ENCODE assay signal across 12 mouse cellular contexts in the genomic region with DNA sequence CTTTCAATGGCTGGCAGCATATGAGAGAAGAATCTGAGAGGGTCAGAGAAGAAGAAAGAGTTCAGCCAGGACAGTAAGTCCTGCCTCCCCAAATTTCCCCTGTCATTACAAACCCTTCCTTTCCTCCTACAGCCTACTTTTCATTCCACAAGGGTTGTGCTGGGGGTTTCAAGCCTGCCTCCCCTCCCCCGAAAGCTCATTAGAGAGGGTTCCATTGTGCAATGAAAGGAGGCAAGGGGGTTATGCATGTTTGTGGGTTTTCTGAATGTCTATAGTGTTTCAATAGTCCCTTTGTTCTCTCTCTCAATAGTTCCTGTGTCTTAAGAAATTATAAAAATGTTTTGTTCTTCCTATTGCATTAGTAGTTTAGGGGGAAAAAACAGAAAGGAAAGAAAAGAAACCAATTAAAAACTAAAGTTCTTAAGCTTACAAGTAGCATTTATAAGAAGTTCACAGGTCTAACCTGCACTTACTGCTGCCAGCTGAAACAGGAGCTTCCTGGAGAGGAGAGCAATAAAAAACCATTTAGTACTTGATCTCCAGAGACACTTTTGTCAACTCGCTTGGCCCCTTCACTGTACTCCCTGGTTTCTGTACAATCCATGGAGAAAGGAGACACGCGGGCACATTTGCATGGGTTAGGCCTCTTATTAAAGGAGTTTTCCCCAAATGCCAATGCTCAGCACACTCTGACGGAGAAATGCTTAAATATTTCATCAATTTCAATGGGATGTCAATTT.
DNase-seq lines count a peak whose midpoint lies in the region; ATAC-seq and TF ChIP-seq lines count a peak whose summit lies in the region.
"Had no signal": no experiment of that assay in that cellular context is flagged by ENCODE, and none has a peak within 500 bp of the region (broad histone marks: within the 10 kb centered on the region; RNA-seq: fewer than 3 reads in every experiment).

No protein-coding gene starts in this region.

- DNase-seq in midbrain, embryonic 11.5 days (ENCODE audit: low spot score, missing footprints) = no peak
- peak; percentile 38 for DNase-seq in embryonic facial prominence, embryonic 11.5 days (ENCODE audit: low spot score)
- DNase-seq in hindbrain, postnatal 0 days (ENCODE audit: low spot score) = peak; percentile 51
- peak; percentile 92 for DNase-seq in retina, postnatal 1 day
- no peak for DNase-seq in gastrocnemius, adult 2 months
- DNase-seq in cerebellum, adult 8-10 months = no peak
- DNase-seq in gastrocnemius, postnatal 10 days = no peak
- DNase-seq: adrenal gland, postnatal 10 days; cerebellum, postnatal 10 days had no signal

- no peaks in the 10 kb centered on the region for H3K9me3 ChIP-seq in midbrain, embryonic 11.5 days (ENCODE audit: control insufficient read depth, low read length)
- no peaks in the 10 kb centered on the region for H3K9me3 ChIP-seq in midbrain, embryonic 15.5 days
- H3K9me3 ChIP-seq in embryonic facial prominence, embryonic 11.5 days (replicated peaks; ENCODE audit: control insufficient read depth, low read length) = no peaks in the 10 kb centered on the region
- no peaks in the 10 kb centered on the region for H3K9me3 ChIP-seq in hindbrain, postnatal 0 days (ENCODE audit: low read length)
- H3K9me3 ChIP-seq: intestine, embryonic 15.5 days had no signal

- H3K4me3 ChIP-seq in midbrain, embryonic 11.5 days (ENCODE audit: low read depth, low read length) = no peak overlapping the region
- H3K4me3 ChIP-seq in midbrain, embryonic 15.5 days = no peak overlapping the region
- no peak overlapping the region for H3K4me3 ChIP-seq in embryonic facial prominence, embryonic 11.5 days (ENCODE audit: low read depth, low read length)
- no peak overlapping the region for H3K4me3 ChIP-seq in hindbrain, postnatal 0 days (ENCODE audit: low read length)
- no peak overlapping the region for H3K4me3 ChIP-seq in gastrocnemius, adult 2 months
- H3K4me3 ChIP-seq: intestine, embryonic 15.5 days had no signal

- no peaks in the 10 kb centered on the region for H3K27me3 ChIP-seq in midbrain, embryonic 11.5 days (ENCODE audit: control insufficient read depth, insufficient read depth, low read length)
- H3K27me3 ChIP-seq in midbrain, embryonic 15.5 days (replicated peaks) = no peaks in the 10 kb centered on the region
- no peaks in the 10 kb centered on the region for H3K27me3 ChIP-seq in embryonic facial prominence, embryonic 11.5 days (ENCODE audit: control insufficient read depth, insufficient read depth, low read length)
- no peaks in the 10 kb centered on the region for H3K27me3 ChIP-seq in hindbrain, postnatal 0 days (ENCODE audit: insufficient read depth, low read length)
- H3K27me3 ChIP-seq: intestine, embryonic 15.5 days had no signal

- 0 out of 2 replicates have a peak, but pooled peaks have one; percentile 50 for ATAC-seq in midbrain, embryonic 11.5 days (ENCODE audit: low FRiP score)
- no peak for ATAC-seq in midbrain, embryonic 15.5 days (replicated peaks)
- ATAC-seq in embryonic facial prominence, embryonic 11.5 days (replicated peaks; ENCODE audit: insufficient number of reproducible peaks, low FRiP score, low TSS enrichment, low read depth) = 0 out of 2 replicates have a peak, but pooled peaks have one; percentile 44
- peak; percentile 84 for ATAC-seq in hindbrain, postnatal 0 days
- ATAC-seq: CD4-positive, CD25-positive, alpha-beta regulatory T cell, adult 4 months; intestine, embryonic 15.5 days had no signal

- 67% methylated on average over 5 of the region's 5 CpGs for WGBS in midbrain, embryonic 11.5 days
- 30% methylated on average over 5 of the region's 5 CpGs for WGBS in midbrain, embryonic 15.5 days
- WGBS in embryonic facial prominence, embryonic 11.5 days = 50% methylated on average over 5 of the region's 5 CpGs
- 36% methylated on average over 5 of the region's 5 CpGs for WGBS in hindbrain, postnatal 0 days

- peaks cover 5% of the 10 kb centered on the region; the same call in 1 of the 2 replicates for H3K4me1 ChIP-seq in midbrain, embryonic 11.5 days (ENCODE audit: control insufficient read depth, insufficient read depth, low read length)
- H3K4me1 ChIP-seq in midbrain, embryonic 15.5 days = peaks cover 5% of the 10 kb centered on the region; the same call in 1 of the 2 replicates
- no peaks in the 10 kb centered on the region for H3K4me1 ChIP-seq in embryonic facial prominence, embryonic 11.5 days (ENCODE audit: control insufficient read depth, insufficient read depth, low read length)
- H3K4me1 ChIP-seq in hindbrain, postnatal 0 days (ENCODE audit: insufficient read depth, low read length) = 0 out of 2 replicates have a peak, but pooled peaks cover 7% of the 10 kb centered on the region
- H3K4me1 ChIP-seq: intestine, embryonic 15.5 days had no signal

- no peaks in the 10 kb centered on the region for H3K36me3 ChIP-seq in midbrain, embryonic 11.5 days (ENCODE audit: control insufficient read depth, insufficient read depth, low read length)
- no peaks in the 10 kb centered on the region for H3K36me3 ChIP-seq in midbrain, embryonic 15.5 days (replicated peaks)
- no peaks in the 10 kb centered on the region for H3K36me3 ChIP-seq in embryonic facial prominence, embryonic 11.5 days (replicated peaks; ENCODE audit: control insufficient read depth, insufficient read depth, low read depth, low read length)
- H3K36me3 ChIP-seq in hindbrain, postnatal 0 days (ENCODE audit: insufficient read depth, low read length) = no peaks in the 10 kb centered on the region
- H3K36me3 ChIP-seq: intestine, embryonic 15.5 days had no signal

- no peak for TF ChIP-seq CTCF in hindbrain, postnatal 0 days (IDR thresholded peaks at IDR 0.05; ENCODE audit: low read depth)
- no peak for TF ChIP-seq CTCF in gastrocnemius, adult 2 months (IDR thresholded peaks at IDR 0.05)

- no peak overlapping the region for H3K9ac ChIP-seq in midbrain, embryonic 11.5 days (ENCODE audit: low read length)
- H3K9ac ChIP-seq in midbrain, embryonic 15.5 days = no peak overlapping the region
- H3K9ac ChIP-seq in embryonic facial prominence, embryonic 11.5 days (replicated peaks; ENCODE audit: low read length) = no peak overlapping the region
- no peak overlapping the region for H3K9ac ChIP-seq in hindbrain, postnatal 0 days (replicated peaks; ENCODE audit: low read length)
- H3K9ac ChIP-seq: intestine, embryonic 15.5 days had no signal

- intact Hi-C loops in gastrocnemius, adult 2 months (cut with DNase I) = no loop called here

- no peak overlapping the region for H3K4me2 ChIP-seq in midbrain, embryonic 11.5 days
- no peak overlapping the region for H3K4me2 ChIP-seq in midbrain, embryonic 15.5 days
- H3K4me2 ChIP-seq in embryonic facial prominence, embryonic 11.5 days (ENCODE audit: low read depth, low read length) = no peak overlapping the region
- no peak overlapping the region for H3K4me2 ChIP-seq in hindbrain, postnatal 0 days (ENCODE audit: low read depth, low read length)
- H3K4me2 ChIP-seq: intestine, embryonic 15.5 days had no signal

- no peak overlapping the region for H3K27ac ChIP-seq in midbrain, embryonic 11.5 days (ENCODE audit: low read depth, low read length)
- H3K27ac ChIP-seq in midbrain, embryonic 15.5 days = no peak overlapping the region
- no peak overlapping the region for H3K27ac ChIP-seq in embryonic facial prominence, embryonic 11.5 days (replicated peaks; ENCODE audit: low read depth, low read length)
- peak overlapping the region; percentile 32; the same call in 1 of the 2 replicates for H3K27ac ChIP-seq in hindbrain, postnatal 0 days
- H3K27ac ChIP-seq in gastrocnemius, adult 2 months = no peak overlapping the region
- H3K27ac ChIP-seq: intestine, embryonic 15.5 days had no signal

Comparison
In these comparisons a context has a peak if more than half of its experiments do, and no peak if none do; other contexts are left out.
1. DNase-seq: peak in embryonic facial prominence, embryonic 11.5 days (single experiment), hindbrain, postnatal 0 days (single experiment) and retina, postnatal 1 day (single experiment); none in midbrain, embryonic 11.5 days (single experiment), gastrocnemius, adult 2 months (single experiment), cerebellum, adult 8-10 months (single experiment) and gastrocnemius, postnatal 10 days (single experiment).